Mouse (Mus musculus): ENCODE measurements at regions not wholly inside any gene's neighbourhood (a gene's known extent, or its start where the extent isn't known, plus 50 kb on each side); places are given as distances from the start of the nearest gene placed in this dataset.
A peak's percentile ranks its signal among the peaks of the same experiment; 100 is the strongest.

DNA sequence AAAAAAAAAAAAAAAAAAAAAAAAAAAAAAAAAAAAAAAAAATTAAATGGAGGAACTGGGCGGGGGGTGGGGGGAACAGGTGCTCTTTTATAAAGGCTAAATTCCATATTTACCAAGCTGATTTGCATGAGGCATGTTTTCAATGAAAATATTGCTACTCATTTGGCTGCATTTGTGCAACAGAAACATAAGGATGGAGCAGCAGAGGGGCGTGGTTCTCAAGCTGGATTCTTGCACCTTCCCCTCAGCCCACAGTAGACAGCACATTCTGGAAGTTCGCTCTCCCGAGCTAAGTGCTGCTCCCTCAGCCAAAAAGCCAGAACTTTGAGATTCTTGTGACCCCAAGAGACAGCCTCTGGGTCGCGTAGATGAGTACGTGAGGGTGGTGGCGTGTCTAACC, 201.8 kb downstream of the Cdca7 start:
- no peak for ATAC-seq

DNA sequence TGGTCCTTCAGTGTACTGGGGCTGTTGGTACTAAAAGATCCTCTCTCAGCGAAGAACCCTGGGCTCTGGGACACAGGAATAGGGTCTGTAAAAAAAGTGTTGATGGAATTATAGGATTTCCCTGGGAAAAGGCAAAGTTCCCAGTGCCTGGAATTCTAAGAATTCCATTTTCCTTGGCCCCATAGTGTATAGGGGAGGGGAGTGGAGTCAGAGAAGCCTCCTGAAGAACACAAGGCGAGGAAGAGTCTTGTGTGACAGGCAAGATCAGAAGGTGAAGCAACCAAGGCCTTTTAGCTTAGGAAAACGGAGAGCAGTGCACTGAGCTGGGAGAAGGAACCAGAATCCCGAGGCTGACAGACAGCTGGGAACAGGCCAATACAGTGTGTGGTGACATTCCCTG, 212.1 kb downstream of the Cdca7 start:
- no peak for ATAC-seq

DNA sequence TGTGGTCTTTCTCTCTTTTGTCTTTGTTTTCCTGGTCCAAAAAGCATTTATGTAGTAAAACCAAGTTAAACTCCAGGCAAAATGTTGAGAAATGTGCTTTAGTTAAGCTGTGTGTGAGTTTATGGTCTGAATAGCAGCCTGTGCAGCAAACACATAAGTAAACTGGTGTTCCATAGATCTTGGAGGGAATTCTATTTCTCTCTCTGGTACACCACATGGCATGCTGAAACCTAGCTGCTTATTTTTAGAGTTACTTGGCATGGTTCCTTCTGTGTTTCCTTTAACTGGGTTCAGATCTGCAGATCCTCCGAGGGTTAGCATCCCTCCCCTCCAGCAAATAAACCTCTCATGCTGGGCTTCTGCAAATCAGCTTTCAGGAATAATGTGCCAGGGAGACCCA, 225.1 kb downstream of the Cdca7 start:
- no peak for ATAC-seq

DNA sequence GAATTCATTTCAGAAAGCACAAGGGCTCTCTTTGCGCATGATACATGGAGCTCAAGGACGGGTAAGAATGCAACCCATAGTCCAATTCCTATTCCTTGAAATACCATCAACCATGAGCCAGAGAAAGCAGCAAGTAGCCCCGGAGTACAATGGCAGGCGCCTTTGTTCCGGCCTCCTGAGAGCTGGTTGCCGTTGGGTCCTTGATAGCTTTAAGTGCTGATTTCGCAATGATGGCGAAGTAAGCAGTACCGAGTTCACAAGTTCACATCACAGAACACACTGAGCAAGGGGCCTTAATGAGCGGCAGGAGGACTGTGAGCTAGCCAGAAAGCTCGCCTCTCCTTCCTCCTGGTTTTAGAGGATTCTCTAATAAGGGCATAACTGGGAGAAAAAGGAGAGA, 227.3 kb downstream of the Cdca7 start:
- ATAC-seq, result no peak

DNA sequence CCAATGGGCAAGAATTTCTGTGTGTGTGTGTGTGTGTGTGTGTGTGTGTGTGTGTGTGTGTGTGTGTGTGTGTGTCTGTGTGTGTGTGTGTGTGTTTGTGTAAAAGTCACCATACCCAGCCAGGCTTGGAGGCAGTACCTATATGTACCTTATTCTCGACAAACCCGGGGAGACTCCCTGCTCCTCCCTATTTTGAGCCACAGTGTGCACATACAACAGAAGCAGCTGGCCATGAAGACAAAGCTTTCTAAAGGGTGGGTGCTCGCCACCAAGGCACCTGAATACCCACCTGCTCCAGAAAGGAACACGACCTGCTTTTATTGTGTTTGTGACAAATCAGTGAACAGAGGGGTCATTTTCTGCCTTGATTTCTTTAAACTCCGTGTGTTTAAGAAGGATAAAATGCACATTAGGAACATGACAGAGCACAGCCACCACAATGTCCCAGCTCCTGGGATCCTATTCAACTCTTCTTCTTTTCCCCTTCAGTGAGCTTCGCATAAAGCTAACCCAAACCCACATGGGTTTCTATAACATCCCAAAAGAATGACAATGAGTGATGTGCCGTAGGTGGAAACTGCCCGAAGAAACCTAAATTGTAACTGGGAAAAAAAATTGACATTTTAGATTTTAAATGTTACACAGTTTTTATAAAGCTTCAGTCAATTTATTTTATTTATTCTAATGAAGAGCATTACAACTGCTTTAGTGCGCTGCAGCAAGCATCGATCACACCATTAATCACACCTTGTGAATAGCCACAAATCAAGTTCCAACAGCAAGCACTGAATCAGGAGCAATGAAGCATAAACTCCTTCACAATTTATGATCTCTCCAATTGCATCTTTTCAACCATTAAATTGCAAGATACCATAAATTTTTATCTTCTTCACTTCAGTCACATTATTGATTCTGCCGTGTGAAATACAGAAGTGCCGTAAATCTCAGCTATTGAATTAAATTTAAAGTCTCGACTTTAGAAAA, 232.0 kb downstream of the Cdca7 start:
- no peak for ATAC-seq

DNA sequence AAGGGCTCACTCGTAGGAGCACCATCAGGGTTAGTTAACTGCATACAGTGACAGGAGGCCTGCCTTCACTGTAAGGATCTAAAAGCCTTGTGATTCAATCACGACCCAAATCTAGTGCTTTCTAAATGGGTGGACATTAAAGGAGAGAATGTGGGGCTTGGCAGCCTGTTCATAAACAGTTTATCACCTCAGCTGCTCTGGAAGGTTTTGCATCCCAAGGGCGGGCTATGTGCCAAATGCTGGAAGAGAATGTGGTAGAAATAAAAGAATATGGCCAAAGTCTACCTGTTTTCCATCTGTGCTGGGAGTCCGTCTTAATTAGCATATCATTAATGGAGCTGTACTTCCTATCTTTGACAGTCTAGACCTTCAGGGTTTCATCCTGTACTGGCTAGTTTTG, 241.0 kb downstream of the Cdca7 start:
- ATAC-seq, result no peak

DNA sequence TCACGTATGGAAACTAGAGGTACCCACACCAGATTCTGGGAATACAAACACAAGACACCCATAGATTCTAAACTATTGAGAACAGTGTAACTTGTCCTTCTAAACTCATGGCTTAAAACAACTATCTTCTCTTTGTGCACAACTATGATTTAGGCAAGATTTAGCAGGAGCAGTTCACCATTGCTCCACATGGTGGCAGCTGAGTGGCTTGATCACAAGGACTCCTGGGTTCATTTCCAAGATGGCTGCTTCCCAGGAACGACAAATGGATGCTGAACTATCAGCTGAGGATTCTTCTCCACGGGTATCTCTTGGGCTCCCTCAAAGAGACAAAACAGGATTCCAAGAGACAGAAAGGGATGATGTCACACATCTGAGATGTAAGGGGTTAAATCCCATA, 251.5 kb downstream of the Sp3 start:
- ATAC-seq, result peak; percentile 71

DNA sequence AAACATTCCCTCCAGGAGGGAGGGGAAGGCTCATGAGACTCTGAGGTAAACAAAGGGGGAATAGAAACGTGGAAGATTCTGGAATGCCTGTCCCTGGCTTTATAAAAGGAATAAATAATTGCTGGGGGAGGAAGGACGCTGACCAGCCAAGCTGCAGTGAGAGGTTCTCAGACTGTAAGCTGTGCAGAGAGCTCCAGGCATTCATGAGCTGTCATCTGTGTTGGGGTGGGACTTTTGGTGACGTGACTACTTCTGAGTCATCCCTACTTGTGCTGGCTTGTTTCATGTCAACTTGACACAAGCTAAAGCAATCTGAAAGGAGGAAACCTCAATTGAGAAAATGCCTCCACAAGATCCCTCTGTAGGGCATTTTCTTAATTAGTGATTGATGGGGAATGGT, 246.9 kb downstream of the Sp3 start:
- ATAC-seq, result no peak

DNA sequence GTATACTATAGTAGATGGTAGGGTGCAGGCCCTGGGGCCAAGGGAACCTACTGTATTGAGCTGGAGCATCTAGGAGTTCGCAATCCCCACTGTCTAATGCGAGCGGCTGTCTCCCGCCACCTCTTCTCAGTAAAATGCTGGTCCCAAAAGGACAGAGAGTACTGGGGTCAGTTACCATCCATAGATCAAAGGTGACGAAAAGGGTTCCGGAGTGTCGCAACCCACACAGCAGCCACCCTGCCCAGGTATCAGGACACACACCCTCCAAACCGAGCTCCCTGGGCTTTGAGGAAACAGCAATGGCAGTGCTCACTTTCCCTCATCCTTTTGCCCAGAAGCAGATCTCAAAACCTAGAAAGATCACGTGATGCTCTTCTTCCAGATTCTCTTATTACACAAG, 245.2 kb downstream of the Sp3 start:
- ATAC-seq, result no peak

DNA sequence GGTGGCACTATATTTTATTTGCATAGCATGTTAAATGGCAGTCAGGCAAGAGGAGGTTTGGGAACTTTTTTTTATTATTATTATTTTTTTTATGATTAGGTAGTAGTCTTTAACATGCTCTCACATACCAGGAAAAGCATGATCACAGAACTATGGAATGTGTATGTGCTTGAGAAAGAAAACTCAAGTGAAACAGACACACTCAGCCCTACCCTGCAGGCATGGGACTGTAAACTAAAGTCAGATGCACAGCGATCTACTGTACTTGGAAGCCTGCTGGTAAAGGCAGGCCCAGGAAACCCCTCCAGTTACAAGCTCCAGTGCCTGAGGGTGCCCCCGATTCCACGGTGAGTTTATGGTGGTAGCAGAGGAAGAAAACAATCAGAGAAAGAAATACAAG, 243.6 kb downstream of the Sp3 start:
- no peak for ATAC-seq

DNA sequence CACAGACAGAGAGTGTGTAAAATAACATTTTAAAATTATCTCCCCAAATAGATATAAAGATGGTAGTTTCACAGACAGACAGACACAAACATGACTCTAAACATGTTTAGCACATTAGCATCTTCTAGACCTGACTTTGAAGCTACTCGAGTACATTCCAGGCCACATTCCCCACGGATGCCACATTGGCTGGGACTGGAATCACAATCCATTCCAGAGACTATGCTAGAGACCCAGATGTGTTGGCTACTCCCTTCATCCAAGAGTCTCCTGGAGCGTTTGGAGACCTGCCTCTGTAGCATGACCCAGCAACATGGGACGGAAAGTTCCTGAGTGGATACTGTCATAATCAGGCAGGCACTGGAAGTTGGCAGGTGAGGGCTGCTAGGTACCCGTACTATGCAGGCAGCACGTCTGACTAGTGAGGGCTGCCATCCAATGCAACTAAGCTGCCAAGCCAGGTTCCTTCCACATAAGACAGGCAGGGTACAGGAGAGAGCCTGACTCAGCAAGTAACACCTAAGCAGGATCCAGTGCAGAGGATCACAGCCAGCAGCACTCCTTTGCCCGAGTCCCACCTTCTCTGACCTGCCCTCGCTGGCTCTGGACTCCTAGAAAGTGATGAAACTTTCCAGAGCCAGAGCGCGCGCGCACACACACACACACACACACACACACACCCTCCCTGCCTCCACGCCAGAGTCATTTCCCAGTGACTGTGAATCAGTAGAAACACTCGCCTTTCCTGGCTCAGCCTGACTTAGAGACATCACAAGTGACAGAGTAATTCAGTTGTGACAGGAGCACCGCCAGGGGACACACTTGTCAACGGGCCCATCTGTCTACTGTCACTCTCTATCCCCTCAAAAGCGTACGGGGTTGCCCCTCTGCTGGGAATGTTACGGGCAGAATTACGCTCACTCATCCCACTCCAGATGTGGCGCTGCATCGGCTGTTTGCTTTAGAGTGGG, 239.6 kb downstream of the Sp3 start:
- no peak for ATAC-seq

DNA sequence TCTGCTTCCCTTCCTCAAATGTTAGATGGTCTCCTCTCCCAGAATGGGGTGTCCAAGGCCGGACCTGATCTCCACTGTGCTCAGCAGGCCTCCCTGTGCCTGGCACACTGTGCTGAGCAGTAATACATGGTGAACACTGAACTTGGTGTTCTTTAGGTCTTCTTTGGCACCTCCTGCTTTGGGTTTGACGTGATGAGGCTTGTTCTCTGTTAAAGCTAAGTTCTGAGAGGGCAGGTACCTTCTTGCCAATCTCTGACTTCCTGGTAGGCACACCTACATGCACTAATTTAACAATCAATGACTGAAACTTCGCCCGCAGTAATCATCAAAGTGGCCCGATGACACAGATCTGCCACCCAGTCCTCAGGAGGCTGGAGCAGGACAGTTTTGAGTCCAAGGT, 238.5 kb downstream of the Sp3 start:
- no peak for ATAC-seq

DNA sequence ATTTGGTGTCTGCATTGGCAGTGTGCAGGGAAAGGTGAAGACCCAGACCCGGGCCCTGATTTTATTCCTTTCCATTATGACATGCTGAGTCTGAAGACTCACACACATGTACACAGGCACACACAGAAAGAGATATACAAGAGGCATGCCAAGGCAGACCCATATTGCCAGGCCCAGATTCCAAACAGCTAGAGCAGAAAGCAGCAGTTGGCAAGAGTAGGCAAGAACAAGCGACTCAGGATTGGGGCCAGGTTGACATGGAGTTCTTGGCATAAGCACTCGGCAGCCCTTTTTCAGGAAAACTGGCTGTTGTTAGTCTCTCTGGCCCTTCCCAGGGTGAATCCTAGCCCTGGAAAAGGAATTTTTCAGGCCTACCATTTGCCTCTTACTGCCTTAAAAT, 236.6 kb downstream of the Sp3 start:
- ATAC-seq, result no peak

DNA sequence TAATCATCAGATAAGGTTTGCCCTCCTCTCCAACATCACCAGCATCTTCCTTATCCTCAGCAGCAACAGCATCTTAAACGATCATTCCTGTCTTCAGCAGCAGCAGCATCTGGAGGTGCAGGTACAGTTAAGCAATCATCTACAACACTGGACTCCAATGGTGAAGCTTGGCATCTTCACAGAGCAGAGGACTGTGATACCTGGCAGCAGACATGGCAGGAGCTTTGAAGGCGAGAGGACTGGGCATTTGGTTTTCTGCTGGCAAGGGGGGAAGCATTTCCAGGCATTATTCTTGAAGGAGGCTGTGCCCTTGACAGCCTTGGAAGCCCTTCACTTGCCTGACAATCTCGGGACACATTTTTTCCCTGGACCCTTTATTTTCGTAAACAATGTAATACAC, 235.3 kb downstream of the Sp3 start:
- ATAC-seq, result no peak

DNA sequence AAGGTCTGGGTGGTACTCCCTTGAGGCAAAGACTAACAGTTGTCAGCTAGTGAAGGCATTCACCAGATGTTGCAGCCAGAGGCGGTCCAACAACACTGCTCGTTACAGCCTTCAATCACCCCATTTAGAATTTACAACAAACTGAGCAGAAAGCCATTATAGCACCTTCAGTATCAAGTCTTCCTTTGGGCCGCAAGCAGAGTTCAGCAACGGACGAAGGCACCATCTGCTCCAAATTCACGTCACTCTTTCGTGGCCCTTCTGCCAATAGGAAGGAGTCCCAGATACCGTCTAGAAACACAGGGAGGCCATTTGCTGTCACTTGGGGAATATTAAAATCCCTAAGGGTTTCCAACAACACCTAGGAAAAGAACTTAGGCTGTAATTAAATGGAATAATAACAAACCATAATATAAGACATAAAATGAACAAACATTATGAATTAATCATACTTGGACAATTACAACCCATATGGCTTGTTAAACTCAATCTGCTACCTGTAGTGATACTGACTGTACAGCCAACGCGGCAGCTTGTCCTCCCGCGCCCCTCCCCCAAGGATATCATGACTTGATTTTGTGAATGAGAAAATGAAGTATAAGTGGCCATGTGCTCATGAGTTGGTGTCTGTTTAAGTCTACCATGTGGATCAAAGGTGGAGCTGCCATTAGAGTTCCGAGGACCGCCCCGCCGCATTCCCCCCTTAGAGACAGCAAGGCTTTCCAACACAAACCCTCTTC, 233.6 kb downstream of the Sp3 start:
- ATAC-seq, result no peak

DNA sequence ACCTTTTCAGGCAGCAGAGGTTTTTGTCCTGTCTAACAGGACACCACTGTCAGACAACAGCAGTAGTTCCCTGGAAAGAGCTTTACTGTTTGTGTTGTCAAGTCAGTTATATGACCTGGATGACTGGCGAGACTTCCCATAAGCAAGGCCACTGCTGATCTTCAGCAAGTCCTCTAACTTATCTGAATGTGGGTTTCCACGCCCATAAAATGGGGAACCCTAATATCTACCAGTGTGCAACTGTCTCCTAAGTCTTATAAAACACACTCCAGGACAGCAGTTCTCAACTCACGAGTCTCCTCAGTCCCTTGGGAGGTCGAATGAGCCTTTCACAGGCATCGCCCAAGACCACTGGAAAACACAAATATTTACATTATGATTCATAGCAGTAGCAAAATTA, 232.9 kb downstream of the Sp3 start:
- no peak for ATAC-seq

DNA sequence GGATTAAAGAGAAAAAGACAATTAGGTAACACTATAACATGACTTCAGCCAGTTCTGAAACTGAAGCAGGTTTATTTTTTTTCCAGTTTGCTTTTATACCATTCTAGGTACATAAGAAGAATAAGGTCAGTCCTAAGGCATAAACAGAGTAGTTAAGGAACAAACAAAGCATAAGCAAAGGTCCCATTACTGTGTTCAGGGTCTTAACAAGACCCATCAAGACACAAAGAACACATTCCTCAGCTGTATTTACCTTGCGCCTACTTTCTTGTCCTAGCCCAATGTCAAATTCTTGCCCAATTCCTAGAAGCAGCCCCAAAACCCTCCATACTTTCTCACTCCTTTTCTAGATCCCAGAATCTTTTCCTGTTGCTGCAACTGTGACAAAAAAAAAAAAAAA, 230.8 kb downstream of the Sp3 start:
- ATAC-seq, result no peak

DNA sequence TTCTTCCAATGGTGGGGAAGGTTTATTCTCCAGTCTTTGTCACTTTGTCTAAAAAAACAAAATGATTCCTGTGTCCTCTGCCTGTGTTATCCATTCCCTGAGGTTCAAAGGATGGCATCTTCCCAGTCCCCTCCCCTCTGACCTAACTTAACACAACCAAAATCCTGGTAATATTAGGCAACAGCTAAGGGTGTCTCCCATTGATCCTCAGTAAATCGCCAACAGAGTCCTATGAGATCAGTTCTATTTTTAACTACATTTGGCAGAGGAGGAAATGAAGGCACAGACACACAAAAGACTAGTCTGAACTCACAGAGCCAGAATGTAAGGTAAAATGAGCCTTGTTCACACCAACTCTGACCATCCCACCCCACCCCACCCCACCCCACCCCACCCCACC, 228.8 kb downstream of the Sp3 start:
- no peak for ATAC-seq

DNA sequence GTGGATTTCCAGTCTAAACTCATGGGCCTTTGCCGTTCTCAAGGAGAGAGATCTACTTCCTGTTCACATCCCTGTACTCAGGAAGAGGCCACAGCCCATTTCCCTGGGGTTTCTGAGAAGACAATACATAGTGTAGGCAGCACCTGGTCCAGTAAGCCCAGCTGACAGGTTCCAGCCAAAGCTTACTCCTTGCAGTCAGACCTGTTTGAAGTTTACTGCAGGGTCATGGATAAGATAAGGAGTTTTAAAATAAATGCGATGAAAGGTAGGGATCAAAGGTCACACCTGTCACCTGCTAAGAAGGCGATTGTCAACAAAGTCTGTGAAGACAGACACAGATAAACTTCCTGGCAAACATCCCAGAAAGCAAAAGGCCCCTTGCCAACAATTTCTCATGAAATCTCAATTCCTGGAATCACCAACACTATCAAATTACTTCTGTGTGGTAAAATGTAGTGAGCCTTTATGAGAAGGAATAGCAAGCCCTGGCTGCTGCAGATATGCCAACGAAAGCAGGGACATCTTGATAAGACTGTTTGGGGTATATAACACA, 227.5 kb downstream of the Sp3 start:
- no peak for ATAC-seq

DNA sequence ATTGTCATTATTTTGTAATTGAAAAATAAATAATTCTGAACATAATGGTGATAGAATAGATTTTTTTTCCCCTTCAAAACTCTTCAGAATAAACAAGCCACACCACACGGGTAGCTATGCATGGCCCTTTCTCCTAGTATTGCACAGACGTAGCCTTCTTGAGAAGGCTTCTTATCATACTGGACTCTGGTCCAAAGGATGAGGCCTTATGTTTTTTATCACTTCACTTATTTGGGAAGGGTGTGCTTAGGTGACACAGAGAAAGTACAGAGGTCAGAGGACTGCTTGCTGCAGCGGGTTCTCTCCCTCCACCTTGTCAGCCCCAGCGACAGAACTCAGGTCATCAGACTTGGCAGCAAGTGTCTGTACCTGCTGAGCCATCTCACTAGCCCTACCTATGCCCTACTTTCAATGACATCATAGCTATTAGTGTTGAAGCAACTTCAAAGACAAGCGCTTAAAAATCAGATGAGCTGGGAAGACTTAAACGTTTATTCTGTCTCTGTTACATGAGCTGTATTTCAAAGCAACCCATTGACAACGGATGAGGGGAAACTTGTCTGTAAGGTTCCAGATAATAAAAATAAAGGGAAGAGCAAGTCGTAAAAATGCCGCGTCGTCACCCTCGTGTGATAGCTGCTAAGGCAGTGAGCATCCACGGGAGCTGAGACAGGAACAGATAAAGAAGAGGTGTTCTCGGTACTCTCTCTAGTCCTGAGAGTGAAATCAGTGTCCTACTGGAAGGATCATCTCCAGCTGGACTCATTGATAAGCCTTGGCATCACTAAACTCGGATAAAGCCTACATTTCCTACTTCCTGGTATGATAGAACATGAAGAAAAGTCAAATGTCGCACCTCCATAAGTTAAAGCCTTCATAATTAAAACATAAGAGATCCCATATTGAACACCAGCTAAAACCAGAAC, 226.2 kb downstream of the Sp3 start:
- ATAC-seq, result no peak

DNA sequence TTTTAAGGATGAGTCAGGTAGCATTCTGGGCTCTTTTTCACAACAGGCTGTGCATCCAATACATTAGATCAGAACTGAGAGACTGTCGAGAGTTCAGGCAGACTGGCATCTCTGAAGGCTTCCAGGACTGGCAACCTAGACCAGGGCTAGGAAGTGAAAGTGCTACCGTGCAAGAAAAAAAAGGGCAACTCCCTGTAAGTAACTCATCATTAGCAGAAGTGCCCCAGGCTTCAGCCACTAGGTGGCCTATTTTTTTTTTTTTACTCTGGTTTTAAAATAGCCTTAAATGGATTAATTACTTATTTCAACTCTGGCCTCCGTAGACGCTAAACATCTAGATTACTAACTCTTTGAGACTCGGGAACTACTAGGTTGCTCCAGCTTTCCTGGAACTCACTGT, 216.8 kb downstream of the Sp3 start:
- ATAC-seq, result no peak
